Mouse (Mus musculus): ENCODE data around the gene Tmem212.

DNA sequence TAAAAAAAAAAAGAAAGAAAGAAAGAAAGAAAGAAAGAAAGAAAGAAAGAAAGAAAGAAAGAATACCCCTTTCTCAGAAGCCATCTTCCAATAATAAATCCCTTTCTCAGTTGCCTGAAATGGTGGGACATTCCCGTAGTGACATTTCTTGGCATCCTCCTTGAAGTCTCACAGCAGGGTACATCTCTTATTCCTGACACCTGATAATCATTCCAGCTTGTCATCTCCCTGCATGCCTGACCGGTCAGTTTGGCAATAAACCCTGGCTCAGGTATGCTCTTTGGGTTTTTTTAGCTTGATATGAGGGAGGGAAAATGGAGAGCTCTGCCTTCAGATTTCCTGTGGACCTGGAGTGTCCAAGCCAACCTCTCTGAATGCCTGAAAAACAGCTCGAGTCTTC lies 59.9 kb downstream of the Tmem212 start:
- TF ChIP-seq CTCF (IDR thresholded peaks at IDR 0.05; ENCODE audit: borderline replicate concordance, control insufficient read depth, extremely low read depth, insufficient read depth, low read length, poor library complexity) (no peak), POLR2A (IDR thresholded peaks at IDR 0.05; ENCODE audit: control insufficient read depth, extremely low read depth, insufficient read depth, low read length, poor library complexity) (no peak)

Measured in thymus, adult 2 months (tissue).